ENCODE assay signal across 9 mouse cellular contexts in genomic region chr4:115085522-115086095, GRCm38 (mm10). TPM values are rescaled to one million over a fixed set of nuclear protein-coding genes. Genes with fewer than 3 reads are reported as not detected.
DNase-seq lines count a peak whose midpoint lies in the region; ATAC-seq lines count a peak whose summit lies in the region.
"Had no signal": no experiment of that assay in that cellular context is flagged by ENCODE, and none has a peak within 500 bp of the region (broad histone marks: within the 10 kb centered on the region; RNA-seq: fewer than 3 reads in every experiment).

No protein-coding gene starts in this region.

- peaks cover 71% of the 10 kb centered on the region for H3K27me3 ChIP-seq in hindbrain, embryonic 10.5 days (ENCODE audit: insufficient read depth, poor library complexity, severe bottlenecking)
- H3K27me3 ChIP-seq in limb, embryonic 11.5 days (ENCODE audit: control insufficient read depth, insufficient read depth, low read length), result peaks cover 12% of the 10 kb centered on the region; the same call in 1 of the 2 replicates
- peaks cover 6% of the 10 kb centered on the region; the same call in 1 of the 2 replicates for H3K27me3 ChIP-seq in midbrain, embryonic 14.5 days (ENCODE audit: control insufficient read depth, insufficient read depth, low read length)

- WGBS in hindbrain, embryonic 10.5 days, result 26% methylated on average over 6 of the region's 6 CpGs
- WGBS in limb, embryonic 11.5 days, result 23% methylated on average over 6 of the region's 6 CpGs
- 24% methylated on average over 6 of the region's 6 CpGs for WGBS in midbrain, embryonic 14.5 days

- no peak overlapping the region for H3K27ac ChIP-seq in hindbrain, embryonic 10.5 days
- no peak overlapping the region for H3K27ac ChIP-seq in limb, embryonic 11.5 days (replicated peaks; ENCODE audit: low read depth, low read length)
- H3K27ac ChIP-seq in midbrain, embryonic 14.5 days (replicated peaks; ENCODE audit: low read depth, low read length), result no peak overlapping the region
- H3K27ac ChIP-seq: embryonic facial prominence, embryonic 13.5 days had no signal

- no peaks in the 10 kb centered on the region for H3K36me3 ChIP-seq in hindbrain, embryonic 10.5 days
- H3K36me3 ChIP-seq in limb, embryonic 11.5 days (ENCODE audit: control insufficient read depth, insufficient read depth, low read length), result no peaks in the 10 kb centered on the region
- no peaks in the 10 kb centered on the region for H3K36me3 ChIP-seq in midbrain, embryonic 14.5 days (ENCODE audit: control insufficient read depth, insufficient read depth, low read length)
- H3K36me3 ChIP-seq: embryonic facial prominence, embryonic 13.5 days had no signal

- H3K4me3 ChIP-seq in hindbrain, embryonic 10.5 days, result no peak overlapping the region
- H3K4me3 ChIP-seq in limb, embryonic 11.5 days (ENCODE audit: low read depth, low read length), result no peak overlapping the region
- H3K4me3 ChIP-seq in midbrain, embryonic 14.5 days (replicated peaks; ENCODE audit: low read depth, low read length), result no peak overlapping the region
- H3K4me3 ChIP-seq: embryonic facial prominence, embryonic 13.5 days had no signal

- H3K4me2 ChIP-seq in limb, embryonic 11.5 days (ENCODE audit: low read depth, severe bottlenecking), result no peak overlapping the region
- no peak overlapping the region for H3K4me2 ChIP-seq in midbrain, embryonic 14.5 days (ENCODE audit: low read length)
- H3K4me2 ChIP-seq: embryonic facial prominence, embryonic 13.5 days had no signal

- H3K9me3 ChIP-seq in hindbrain, embryonic 10.5 days, result no peaks in the 10 kb centered on the region
- H3K9me3 ChIP-seq in limb, embryonic 11.5 days (ENCODE audit: control insufficient read depth, low read length), result no peaks in the 10 kb centered on the region
- no peaks in the 10 kb centered on the region for H3K9me3 ChIP-seq in midbrain, embryonic 14.5 days (ENCODE audit: control insufficient read depth, low read length)
- H3K9me3 ChIP-seq: embryonic facial prominence, embryonic 13.5 days had no signal

- peaks cover 2% of the 10 kb centered on the region; the same call in 1 of the 2 replicates for H3K4me1 ChIP-seq in hindbrain, embryonic 10.5 days (replicated peaks)
- H3K4me1 ChIP-seq in limb, embryonic 11.5 days (ENCODE audit: control insufficient read depth, insufficient read depth, low read length), result no peaks in the 10 kb centered on the region
- no peaks in the 10 kb centered on the region for H3K4me1 ChIP-seq in midbrain, embryonic 14.5 days (ENCODE audit: control insufficient read depth, insufficient read depth, low read length)
- H3K4me1 ChIP-seq: embryonic facial prominence, embryonic 13.5 days had no signal

- no peak for ATAC-seq in limb, embryonic 11.5 days (ENCODE audit: insufficient number of reproducible peaks, low FRiP score, low TSS enrichment, low read depth)
- ATAC-seq in midbrain, embryonic 14.5 days (ENCODE audit: low FRiP score, low TSS enrichment), result no peak

- DNase-seq in kidney, adult 18-20 months, result peak; percentile 81
- no peak for DNase-seq in kidney, adult 11 months
- DNase-seq in T-cell, adult 2 months (ENCODE audit: low spot score), result peak; percentile 54
- DNase-seq in embryo, embryonic 11.5 days (ENCODE audit: low read depth, low spot score), result peak; percentile 46
- DNase-seq in hindbrain, embryonic 10.5 days (ENCODE audit: low spot score), result peak; percentile 73
- peak; percentile 73 for DNase-seq in limb, embryonic 11.5 days (ENCODE audit: low spot score)
- DNase-seq in midbrain, embryonic 14.5 days, result peak; percentile 81
- peak; percentile 65 to 87 for DNase-seq in spleen, postnatal 4 days (ENCODE audit: low spot score in 2 of 2)

- H3K9ac ChIP-seq in limb, embryonic 11.5 days (ENCODE audit: low read length), result no peak overlapping the region
- no peak overlapping the region for H3K9ac ChIP-seq in midbrain, embryonic 14.5 days (replicated peaks; ENCODE audit: low read length)
- H3K9ac ChIP-seq: embryonic facial prominence, embryonic 13.5 days had no signal

RNA-seq across cellular contexts. Expression of gene Pdzk1ip1, which starts 2.9 kb away (rescaled TPM):
- polyA plus RNA-seq in hindbrain, embryonic 10.5 days (2016; fragmentation: Nextera tagmentation; extraction: Ambion mirVana), result 8.1 and 12.5 TPM in 2 replicates
- polyA plus RNA-seq in limb, embryonic 11.5 days (2014; fragmentation: Nextera tagmentation; extraction: Ambion mirVana), result 11.2 and 12.3 TPM in 2 replicates
- 2.0 and 4.5 TPM in 2 replicates for polyA plus RNA-seq in midbrain, embryonic 14.5 days (2014; fragmentation: Nextera tagmentation; extraction: Ambion mirVana)

RNA-seq across cellular contexts. Expression of gene Tal1, which starts 29.4 kb away (rescaled TPM):
- polyA plus RNA-seq in hindbrain, embryonic 10.5 days (2016; fragmentation: Nextera tagmentation; extraction: Ambion mirVana), result 3.2 and 4.7 TPM in 2 replicates
- polyA plus RNA-seq in limb, embryonic 11.5 days (2014; fragmentation: Nextera tagmentation; extraction: Ambion mirVana), result 2.7 and 3.4 TPM in 2 replicates
- 23.1 and 23.8 TPM in 2 replicates for polyA plus RNA-seq in midbrain, embryonic 14.5 days (2014; fragmentation: Nextera tagmentation; extraction: Ambion mirVana)

RNA-seq across cellular contexts. Expression of gene Cyp4x1, which starts 48.5 kb away (rescaled TPM):
- 0.40 and 0.82 TPM in 2 replicates for polyA plus RNA-seq in hindbrain, embryonic 10.5 days (2016; fragmentation: Nextera tagmentation; extraction: Ambion mirVana)
- polyA plus RNA-seq in limb, embryonic 11.5 days (2014; fragmentation: Nextera tagmentation; extraction: Ambion mirVana), result 0.03 TPM in 1 of 2 replicates, not detected in the other
- polyA plus RNA-seq in midbrain, embryonic 14.5 days (2014; fragmentation: Nextera tagmentation; extraction: Ambion mirVana), result 7.0 and 10.8 TPM in 2 replicates
